ENCODE assay signal across 10 mouse cellular contexts in genomic region chr16:57421680-57422417, GRCm38 (mm10).
DNase-seq lines count a peak whose midpoint lies in the region; ATAC-seq and TF ChIP-seq lines count a peak whose summit lies in the region.
"Had no signal": no experiment of that assay in that cellular context is flagged by ENCODE, and none has a peak within 500 bp of the region (broad histone marks: within the 10 kb centered on the region; RNA-seq: fewer than 3 reads in every experiment).

No protein-coding gene starts in this region.

- H3K9me3 ChIP-seq in heart, embryonic 12.5 days (replicated peaks), result no peaks in the 10 kb centered on the region
- H3K9me3 ChIP-seq in limb, embryonic 10.5 days (replicated peaks), result no peaks in the 10 kb centered on the region

- H3K27ac ChIP-seq in heart, embryonic 12.5 days (ENCODE audit: poor library complexity, severe bottlenecking), result peak overlapping the region; percentile 58
- no peak overlapping the region for H3K27ac ChIP-seq in thymus, adult 2 months (ENCODE audit: control insufficient read depth, insufficient read depth, low read length)
- H3K27ac ChIP-seq in limb, embryonic 10.5 days, result peak overlapping the region; percentile 64

- H3K9ac ChIP-seq in heart, embryonic 12.5 days, result no peak overlapping the region

- no peaks in the 10 kb centered on the region for H3K27me3 ChIP-seq in heart, embryonic 12.5 days (replicated peaks)
- H3K27me3 ChIP-seq in thymus, adult 2 months (ENCODE audit: control insufficient read depth, insufficient read depth, low read length), result no peaks in the 10 kb centered on the region
- H3K27me3 ChIP-seq in limb, embryonic 10.5 days (ENCODE audit: low read depth, poor library complexity, severe bottlenecking), result no peaks in the 10 kb centered on the region

- WGBS in heart, embryonic 12.5 days, result 86% methylated on average over 7 of the region's 7 CpGs
- WGBS in thymus, adult 2 months, result 18% methylated on average over 7 of the region's 7 CpGs
- WGBS in limb, embryonic 10.5 days, result 58% methylated on average over 7 of the region's 7 CpGs

- no peak for DNase-seq in heart, postnatal 4 days
- peak; percentile 48 for DNase-seq in thymus, postnatal 0 days (ENCODE audit: low spot score)
- DNase-seq in thymus, adult 2 months, result no peak
- no peak for DNase-seq in limb, embryonic 10.5 days (ENCODE audit: low spot score)
- DNase-seq in frontal cortex, postnatal 14 days (ENCODE audit: low spot score in 2 of 2), result no peak
- no peak for DNase-seq in urinary bladder, adult 2 months (ENCODE audit: low spot score)
- DNase-seq in right cerebral cortex, postnatal 25 days, result no peak

- no peaks in the 10 kb centered on the region for H3K36me3 ChIP-seq in heart, embryonic 12.5 days
- no peaks in the 10 kb centered on the region for H3K36me3 ChIP-seq in thymus, adult 2 months (ENCODE audit: control insufficient read depth, insufficient read depth, low read length)
- no peaks in the 10 kb centered on the region for H3K36me3 ChIP-seq in limb, embryonic 10.5 days

- H3K4me2 ChIP-seq in heart, embryonic 12.5 days, result no peak overlapping the region
- H3K4me2 ChIP-seq: midbrain, embryonic 11.5 days had no signal

- TF ChIP-seq CTCF in thymus, adult 2 months (IDR thresholded peaks at IDR 0.05; ENCODE audit: borderline replicate concordance, control insufficient read depth, extremely low read depth, insufficient read depth, low read length, poor library complexity), result no peak

- TF ChIP-seq POLR2A in thymus, adult 2 months (IDR thresholded peaks at IDR 0.05; ENCODE audit: control insufficient read depth, extremely low read depth, insufficient read depth, low read length, poor library complexity), result no peak

- no peak for ATAC-seq in heart, embryonic 12.5 days (ENCODE audit: insufficient number of reproducible peaks, low FRiP score)

- H3K4me3 ChIP-seq in heart, embryonic 12.5 days, result no peak overlapping the region
- no peak overlapping the region for H3K4me3 ChIP-seq in thymus, adult 2 months (ENCODE audit: control insufficient read depth, insufficient read depth, low read length)
- no peak overlapping the region for H3K4me3 ChIP-seq in limb, embryonic 10.5 days
- H3K4me3 ChIP-seq: erythroblast, embryonic 14.5 days had no signal

- peaks cover 52% of the 10 kb centered on the region for H3K4me1 ChIP-seq in heart, embryonic 12.5 days (replicated peaks)
- peaks cover 12% of the 10 kb centered on the region for H3K4me1 ChIP-seq in thymus, adult 2 months (replicated peaks; ENCODE audit: control insufficient read depth, insufficient read depth, low read length)
- peaks cover 55% of the 10 kb centered on the region for H3K4me1 ChIP-seq in limb, embryonic 10.5 days
